Mouse (Mus musculus) forebrain, embryonic 16.5 days (tissue): ENCODE results near the gene Atp6v0a4. TPM values are rescaled to one million over a fixed set of nuclear protein-coding genes. Genes with fewer than 3 reads are reported as not detected.

Source experiments
- ATAC-seq: fragments of 200-750 bp; cut with Nextera tagmentation; 2 replicates; pipeline ENCODE4 v1.8.0; 2017; ENCODE audit warnings: mild to moderate bottlenecking, moderate library complexity
- H3K27ac ChIP-seq: fragments of 300-500 bp; sonication (generic); 2 replicates; pipeline ENCODE4 v1.5.1; 2014; ENCODE audit warnings: low read length, control low read depth
- H3K27me3 ChIP-seq: fragments of 300-500 bp; sonication (generic); replicated peaks from 2 replicates; pipeline ENCODE4 v1.6.1; 2014; ENCODE audit warnings: low read length; ENCODE audit not compliant: control insufficient read depth, insufficient read depth
- H3K36me3 ChIP-seq: fragments of 300-500 bp; sonication (generic); 2 replicates; pipeline ENCODE4 v1.6.1; 2014; ENCODE audit not compliant: control insufficient read depth, insufficient read depth
- H3K4me1 ChIP-seq: fragments of 300-500 bp; sonication (generic); replicated peaks from 2 replicates; pipeline ENCODE4 v1.6.1; 2014; ENCODE audit warnings: low read length; ENCODE audit not compliant: control insufficient read depth, insufficient read depth
- H3K4me2 ChIP-seq: fragments of 300-500 bp; sonication (generic); 2 replicates; pipeline ENCODE4 v1.6.1; 2014; ENCODE audit warnings: mild to moderate bottlenecking, low read length, control low read depth
- H3K4me3 ChIP-seq: fragments of 300-500 bp; sonication (generic); replicated peaks from 2 replicates; pipeline ENCODE4 v1.5.1; 2014; ENCODE audit warnings: mild to moderate bottlenecking, low read length, control low read depth
- H3K9ac ChIP-seq: fragments of 300-500 bp; sonication (generic); replicated peaks from 2 replicates; pipeline ENCODE4 v1.6.1; 2014; ENCODE audit warnings: low read depth, low read length, control low read depth
- H3K9me3 ChIP-seq: fragments of 300-500 bp; sonication (generic); 2 replicates; pipeline ENCODE4 v1.6.1; 2016; ENCODE audit warnings: low read length; ENCODE audit not compliant: control insufficient read depth
- WGBS: fragments of 180-500 bp; shearing (Covaris S2); extraction: QIAGEN DNeasy Blood & Tissue Kit; methylation state at CpG from one replicate; pipeline ENCODE4 v1.1.7; 2014; 5-methylcytosine and 5-hydroxymethylcytosine counted together
- polyA plus RNA-seq: library from polyadenylated mRNA; unstranded; fragments of >200 nt; fragmentation: Nextera tagmentation; extraction: Ambion mirVana; gene quantifications from 2 replicates; pipeline ENCODE4 v1.2.1, GENCODE M21; 2015

The Atp6v0a4 gene
- polyA plus RNA-seq, 1 experiment from 2014 or later: 0.27 TPM

GRCm38 (mm10) chr6:38096961-38097370, 27.4 kb downstream of the Atp6v0a4 start:
- 79% methylated on average over 5 of the region's 5 CpGs for WGBS

GRCm38 (mm10) chr6:38094701-38095100, 29.7 kb downstream of the Atp6v0a4 start:
- Histone ChIP-seq H3K27ac (no peak overlapping the region), H3K27me3 (no peaks in the 10 kb centered on the region), H3K4me1 (no peaks in the 10 kb centered on the region), H3K9ac (no peak overlapping the region), H3K4me3 (no peak overlapping the region), H3K4me2 (no peak overlapping the region), H3K36me3 (no peaks in the 10 kb centered on the region), H3K9me3 (no peaks in the 10 kb centered on the region)
- WGBS: 91% methylated on average over 10 of the region's 10 CpGs
- ATAC-seq: no peak

More at GRCm38 (mm10) chr6:38096961-38097370, 27.4 kb downstream of the Atp6v0a4 start:
- no peak for ATAC-seq
- Histone ChIP-seq H3K4me1 (no peaks in the 10 kb centered on the region), H3K27me3 (no peaks in the 10 kb centered on the region), H3K27ac (no peak overlapping the region), H3K4me2 (no peak overlapping the region), H3K9ac (no peak overlapping the region), H3K36me3 (no peaks in the 10 kb centered on the region), H3K4me3 (no peak overlapping the region), H3K9me3 (no peaks in the 10 kb centered on the region)

GRCm38 (mm10) chr6:38092539-38092938, 31.8 kb downstream of the Atp6v0a4 start:
- H3K4me2 ChIP-seq: no peak overlapping the region
- H3K36me3 ChIP-seq: no peaks in the 10 kb centered on the region
- no peak overlapping the region for H3K27ac ChIP-seq
- no peaks in the 10 kb centered on the region for H3K4me1 ChIP-seq
- no peak overlapping the region for H3K9ac ChIP-seq
- no peak overlapping the region for H3K4me3 ChIP-seq
- H3K27me3 ChIP-seq: no peaks in the 10 kb centered on the region
- WGBS: 96% methylated on average over 8 of the region's 8 CpGs
- ATAC-seq: no peak
- no peaks in the 10 kb centered on the region for H3K9me3 ChIP-seq

GRCm38 (mm10) chr6:38087242-38088026, 37.0 kb downstream of the Atp6v0a4 start:
- H3K27ac ChIP-seq: no peak overlapping the region
- H3K4me2 ChIP-seq: no peak overlapping the region
- WGBS: 84% methylated on average over 9 of the region's 9 CpGs
- no peaks in the 10 kb centered on the region for H3K36me3 ChIP-seq
- no peak for ATAC-seq
- H3K4me1 ChIP-seq: no peaks in the 10 kb centered on the region
- H3K4me3 ChIP-seq: no peak overlapping the region
- H3K9me3 ChIP-seq: no peaks in the 10 kb centered on the region
- no peak overlapping the region for H3K9ac ChIP-seq
- no peaks in the 10 kb centered on the region for H3K27me3 ChIP-seq

- no peak overlapping the region for H3K27ac ChIP-seq
- 32% methylated on average over 4 of the region's 4 CpGs for WGBS
These were observed 41.2 kb downstream of the Atp6v0a4 start for GRCm38 (mm10) chr6:38083204-38083603.

GRCm38 (mm10) chr6:38081727-38082341, 42.6 kb downstream of the Atp6v0a4 start:
- Histone ChIP-seq H3K9ac (no peak overlapping the region), H3K36me3 (no peaks in the 10 kb centered on the region), H3K4me1 (no peaks in the 10 kb centered on the region), H3K9me3 (no peaks in the 10 kb centered on the region), H3K4me2 (no peak overlapping the region), H3K27me3 (no peaks in the 10 kb centered on the region), H3K27ac (no peak overlapping the region), H3K4me3 (no peak overlapping the region)
- WGBS: 61% methylated on average over 11 of the region's 11 CpGs
- no peak for ATAC-seq

More at GRCm38 (mm10) chr6:38083204-38083603, 41.2 kb downstream of the Atp6v0a4 start:
- Histone ChIP-seq H3K4me1 (no peaks in the 10 kb centered on the region), H3K4me2 (no peak overlapping the region), H3K9ac (no peak overlapping the region), H3K36me3 (no peaks in the 10 kb centered on the region), H3K27me3 (no peaks in the 10 kb centered on the region), H3K4me3 (no peak overlapping the region), H3K9me3 (no peaks in the 10 kb centered on the region)
- ATAC-seq: no peak

GRCm38 (mm10) chr6:38080364-38080763, 44.0 kb downstream of the Atp6v0a4 start:
- ATAC-seq: no peak
- Histone ChIP-seq H3K27me3 (no peaks in the 10 kb centered on the region), H3K27ac (no peak overlapping the region), H3K36me3 (no peaks in the 10 kb centered on the region), H3K4me1 (no peaks in the 10 kb centered on the region), H3K9me3 (no peaks in the 10 kb centered on the region), H3K4me2 (no peak overlapping the region), H3K4me3 (no peak overlapping the region), H3K9ac (no peak overlapping the region)
- 70% methylated on average over 4 of the region's 4 CpGs for WGBS

GRCm38 (mm10) chr6:38073592-38073991, 50.8 kb downstream of the Atp6v0a4 start:
- no peak overlapping the region for H3K4me3 ChIP-seq
- no peaks in the 10 kb centered on the region for H3K27me3 ChIP-seq
- H3K9ac ChIP-seq: no peak overlapping the region
- no peak for ATAC-seq
- H3K36me3 ChIP-seq: no peaks in the 10 kb centered on the region
- H3K4me2 ChIP-seq: no peak overlapping the region
- no peaks in the 10 kb centered on the region for H3K4me1 ChIP-seq
- no peak overlapping the region for H3K27ac ChIP-seq
- H3K9me3 ChIP-seq: no peaks in the 10 kb centered on the region
- WGBS: 83% methylated on average over 3 of the region's 3 CpGs

- no peaks in the 10 kb centered on the region for H3K9me3 ChIP-seq
- H3K36me3 ChIP-seq: no peaks in the 10 kb centered on the region
- no peaks in the 10 kb centered on the region for H3K27me3 ChIP-seq
- no peak overlapping the region for H3K9ac ChIP-seq
- no peaks in the 10 kb centered on the region for H3K4me1 ChIP-seq
- no peak overlapping the region for H3K27ac ChIP-seq
- 81% methylated on average over 5 of the region's 5 CpGs for WGBS
- no peak overlapping the region for H3K4me2 ChIP-seq
- ATAC-seq: no peak
- H3K4me3 ChIP-seq: no peak overlapping the region
These were observed 52.1 kb downstream of the Atp6v0a4 start for GRCm38 (mm10) chr6:38072137-38072796.
